Mouse (Mus musculus) erythroblast, embryonic 14.5 days (primary cell): ENCODE results near the gene Bsdc1. TPM values are rescaled to one million over a fixed set of nuclear protein-coding genes. Genes with fewer than 3 reads are reported as not detected.

Experiments
- H3K27me3 ChIP-seq: 2 replicates; pipeline ENCODE4 v1.6.1; 2012; ENCODE audit warnings: inconsistent platforms; ENCODE audit not compliant: control insufficient read depth
- H3K36me3 ChIP-seq: 2 replicates; pipeline ENCODE4 v1.6.1; 2012; ENCODE audit warnings: mild to moderate bottlenecking, inconsistent platforms; ENCODE audit not compliant: control insufficient read depth
- H3K4me1 ChIP-seq: 2 replicates; pipeline ENCODE4 v1.6.1; 2012; ENCODE audit warnings: inconsistent platforms; ENCODE audit not compliant: control insufficient read depth
- H3K4me3 ChIP-seq: replicated peaks from 2 replicates; pipeline ENCODE3; 2012; ENCODE audit warnings: moderate library complexity, mild to moderate bottlenecking, inconsistent platforms
- H3K9me3 ChIP-seq: 2 replicates; pipeline ENCODE4 v1.6.1; 2012; ENCODE audit warnings: low read length, inconsistent platforms, mixed read lengths; ENCODE audit not compliant: control insufficient read depth
- GATA1 ChIP-seq: IDR thresholded peaks from 2 replicates; pipeline ENCODE4 v1.6.1; 2012; ENCODE audit warnings: low read length, inconsistent platforms, mixed read lengths
- TAL1 ChIP-seq: IDR thresholded peaks from 3 replicates; pipeline ENCODE4 v1.6.1; 2012; ENCODE audit warnings: low read length, inconsistent platforms, mixed read lengths
- polyA plus RNA-seq: library from polyadenylated mRNA; stranded (reverse); fragments of >175 nt; gene quantifications from 2 replicates; pipeline ENCODE4 v1.2.3, GENCODE M21; 2012

Bsdc1 gene
- polyA plus RNA-seq, 1 experiment = 92.9 TPM

DNA sequence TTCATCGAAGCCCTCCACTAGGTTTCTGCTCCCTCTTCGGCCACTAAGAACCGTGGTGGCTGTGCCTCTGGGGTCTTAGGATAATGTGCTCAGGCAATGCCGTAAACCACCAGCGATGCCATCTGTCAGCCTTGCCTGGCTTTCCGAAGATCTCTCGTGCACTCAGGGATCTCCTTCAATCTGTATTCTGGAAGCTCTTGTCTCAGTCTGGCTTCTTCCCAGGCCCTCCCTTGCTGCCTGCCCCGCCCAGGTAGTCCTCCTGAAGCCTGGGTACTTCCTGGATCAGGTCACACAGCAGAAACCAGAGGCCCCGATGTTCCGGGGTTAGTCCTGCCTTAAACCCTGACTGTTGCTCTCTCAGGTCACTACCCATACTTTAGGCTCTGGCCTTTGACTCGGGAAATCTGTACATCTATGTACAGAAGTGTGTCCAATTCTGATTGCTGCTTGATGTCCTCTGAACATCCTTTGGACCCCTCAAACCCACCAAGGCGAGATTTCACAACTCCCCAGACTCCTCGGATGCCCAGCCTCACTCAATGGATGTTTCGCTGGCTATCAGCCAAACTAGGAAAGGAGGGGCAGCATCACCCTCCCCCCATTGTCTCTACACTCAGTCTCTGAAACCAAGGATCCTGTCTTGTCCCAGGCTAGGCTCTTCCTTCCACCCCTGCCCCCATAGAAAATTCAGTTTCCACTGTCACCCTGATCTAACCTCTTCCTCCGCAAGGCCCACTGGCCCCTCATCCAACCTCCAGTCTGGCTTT is 47.6 kb downstream of the Bsdc1 start:
- Histone ChIP-seq H3K4me3 (no peak overlapping the region), H3K27me3 (peaks cover 57% of the 10 kb centered on the region), H3K9me3 (no peaks in the 10 kb centered on the region), H3K4me1 (peaks cover 13% of the 10 kb centered on the region), H3K36me3 (no peaks in the 10 kb centered on the region)
- TF ChIP-seq TAL1 = no peak
- no peak for TF ChIP-seq GATA1

DNA sequence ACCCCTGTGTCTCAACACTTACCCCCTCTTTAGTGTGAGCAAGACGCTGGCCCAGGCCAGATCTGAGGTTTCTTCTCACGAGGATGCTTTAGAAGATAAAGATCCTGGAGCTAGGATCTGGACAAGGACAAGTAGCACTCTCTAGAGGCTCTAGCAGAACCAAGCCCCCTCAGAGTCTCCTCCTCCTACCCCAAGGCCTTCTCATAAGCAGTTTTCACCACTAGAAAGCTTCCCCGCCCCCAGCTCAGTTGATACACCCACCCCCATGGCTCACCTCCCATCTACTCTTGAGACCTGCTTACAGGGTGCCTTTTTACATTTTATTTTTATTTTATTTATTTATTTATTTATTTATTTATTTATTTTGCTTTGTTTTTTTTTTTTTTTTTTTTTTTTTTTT is 48.3 kb downstream of the Bsdc1 start:
- Histone ChIP-seq H3K9me3 (no peaks in the 10 kb centered on the region), H3K36me3 (peaks cover 2% of the 10 kb centered on the region), H3K4me1 (peaks cover 19% of the 10 kb centered on the region), H3K27me3 (peaks cover 59% of the 10 kb centered on the region), H3K4me3 (no peak overlapping the region)
- no peak for TF ChIP-seq GATA1
- no peak for TF ChIP-seq TAL1

DNA sequence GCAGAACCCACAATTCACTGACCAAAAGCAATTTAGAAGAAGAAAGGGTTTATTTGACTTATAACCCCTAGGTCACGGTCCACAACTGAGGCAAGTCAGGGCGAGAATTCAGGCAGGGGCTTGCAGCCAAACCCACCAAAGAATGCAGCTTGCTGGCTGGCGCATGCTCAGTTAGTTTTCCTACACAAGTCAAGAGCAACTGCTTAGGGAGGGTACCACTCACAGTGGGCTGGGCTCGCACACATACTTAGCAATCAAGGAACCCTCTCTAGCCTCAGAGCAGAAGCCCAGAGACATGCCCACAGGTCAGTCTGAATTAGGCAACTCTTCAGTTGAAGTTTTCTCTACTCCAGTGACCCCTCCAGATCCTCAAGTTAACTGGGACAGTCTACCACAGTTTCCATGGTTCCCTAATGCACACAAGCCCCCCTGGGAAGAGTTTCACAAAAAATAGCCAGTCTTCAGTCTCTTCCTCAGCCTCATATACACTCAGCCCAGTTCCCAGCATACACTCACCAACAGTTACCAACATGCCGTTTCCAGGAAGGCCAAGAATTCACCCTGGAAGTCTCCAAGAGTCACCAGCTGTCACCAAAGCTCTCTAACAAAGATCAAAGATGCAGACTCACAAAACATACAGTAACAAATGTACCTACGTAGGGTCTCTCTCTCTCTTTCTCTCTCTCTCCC is 49.5 kb downstream of the Bsdc1 start:
- TF ChIP-seq GATA1 (no peak), TAL1 (no peak)
- Histone ChIP-seq H3K36me3 (peaks cover 11% of the 10 kb centered on the region), H3K27me3 (peaks cover 55% of the 10 kb centered on the region), H3K4me1 (peaks cover 23% of the 10 kb centered on the region), H3K9me3 (no peaks in the 10 kb centered on the region), H3K4me3 (no peak overlapping the region)

DNA sequence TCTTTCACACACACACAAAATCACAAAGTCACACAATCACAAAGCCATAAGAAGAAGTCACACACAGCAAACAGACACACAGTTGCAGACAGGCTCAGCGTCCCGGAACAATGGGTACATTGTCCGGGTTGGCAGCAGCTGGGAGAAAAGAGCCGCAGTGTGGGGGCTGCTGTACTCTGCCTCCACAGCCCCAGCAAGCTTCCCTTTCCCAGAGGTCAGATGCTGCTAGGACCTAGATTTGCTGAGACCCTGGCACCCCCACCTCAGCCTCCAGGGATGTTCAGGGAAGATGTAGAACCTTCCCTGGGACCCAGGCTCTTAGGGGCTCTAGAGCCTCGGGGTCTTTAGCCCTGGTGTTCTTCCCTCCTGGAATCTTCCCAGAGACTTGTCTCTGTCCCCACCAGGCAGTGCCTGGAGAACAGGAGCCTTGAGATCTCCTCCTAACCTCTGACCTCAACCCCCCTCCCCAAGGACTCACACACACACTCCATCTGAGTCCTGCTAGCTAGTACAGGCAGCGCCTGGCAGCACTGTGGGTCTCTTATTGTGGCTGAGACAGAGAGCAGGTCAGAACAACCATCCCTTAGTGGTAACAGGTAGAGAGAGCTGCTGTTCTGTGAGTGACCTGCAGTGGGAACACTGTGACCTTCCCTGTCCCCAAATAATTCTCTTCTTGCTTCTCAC is 50.2 kb downstream of the Bsdc1 start:
- no peak overlapping the region for H3K4me3 ChIP-seq
- TF ChIP-seq GATA1 = no peak
- TF ChIP-seq TAL1 = no peak
- peaks cover 55% of the 10 kb centered on the region for H3K27me3 ChIP-seq
- no peaks in the 10 kb centered on the region for H3K9me3 ChIP-seq
- H3K36me3 ChIP-seq = peaks cover 14% of the 10 kb centered on the region
- peaks cover 24% of the 10 kb centered on the region for H3K4me1 ChIP-seq

DNA sequence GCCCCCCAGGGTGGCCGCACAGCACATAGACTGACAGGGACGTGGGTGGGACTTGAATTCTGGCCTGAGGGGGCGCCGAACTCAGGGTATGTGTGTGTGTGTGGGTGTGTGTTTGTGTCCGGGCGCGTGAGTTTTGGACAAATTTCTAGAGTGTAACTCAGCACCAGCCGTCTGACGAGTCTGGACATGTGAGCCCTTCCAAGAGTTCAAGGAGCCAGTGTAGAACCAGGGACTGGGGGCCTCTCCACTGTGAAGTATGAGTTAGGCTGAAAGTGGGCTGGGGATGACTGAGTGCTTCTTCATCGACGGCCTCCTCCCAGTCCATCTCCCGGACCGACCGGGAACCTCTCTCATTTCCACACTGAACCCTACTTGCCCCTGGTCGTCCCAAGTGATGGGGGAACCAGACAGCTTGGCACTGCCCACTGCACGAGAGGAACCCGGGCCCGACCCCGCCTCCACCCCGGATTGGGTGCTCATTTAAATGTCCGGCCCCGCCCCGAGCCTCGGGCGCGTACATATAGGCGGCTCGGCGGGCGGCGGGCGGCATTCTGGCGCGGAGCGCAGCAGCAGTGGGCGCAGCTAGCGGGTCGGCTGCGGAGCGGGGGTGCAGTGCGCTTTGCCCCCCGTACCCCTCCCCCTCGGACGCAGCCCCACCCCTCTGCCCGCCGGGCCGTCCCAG is 51.8 kb downstream of the Bsdc1 start, which contains the start of gene Marcksl1:
TSS of gene Marcksl1 (plus strand) at position 496 of the 682 bp plus-strand sequence.
- Histone ChIP-seq H3K9me3 (no peaks in the 10 kb centered on the region), H3K27me3 (peaks cover 52% of the 10 kb centered on the region), H3K4me1 (peaks cover 26% of the 10 kb centered on the region), H3K4me3 (peak within 1 kb of the TSS; percentile 64), H3K36me3 (peaks cover 30% of the 10 kb centered on the region)
- no peak for TF ChIP-seq TAL1
- TF ChIP-seq GATA1 = no peak

DNA sequence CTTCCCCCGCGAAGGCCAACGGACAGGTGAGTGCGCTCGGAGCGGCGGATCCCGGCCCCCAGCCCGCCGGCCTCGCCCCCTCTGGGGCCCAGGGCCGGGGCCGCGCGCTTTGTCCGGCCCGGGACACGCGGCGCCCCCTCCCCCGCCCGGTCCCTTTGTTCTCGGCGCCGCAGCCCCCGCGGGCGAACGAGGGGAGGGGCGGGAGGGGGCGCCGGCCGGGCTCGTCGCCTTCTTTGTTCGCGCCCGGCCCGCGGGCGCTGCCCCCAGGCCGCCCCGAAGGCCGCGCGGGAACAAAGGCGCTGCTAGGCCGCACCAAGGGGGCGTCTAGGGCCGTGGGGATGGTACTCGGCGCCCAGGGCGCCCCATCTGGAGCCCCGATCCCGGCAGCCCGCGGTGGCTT is 52.5 kb downstream of the Bsdc1 start:
- Histone ChIP-seq H3K4me1 (peaks cover 26% of the 10 kb centered on the region), H3K4me3 (peak overlapping the region; percentile 64), H3K36me3 (peaks cover 37% of the 10 kb centered on the region), H3K9me3 (no peaks in the 10 kb centered on the region), H3K27me3 (peaks cover 51% of the 10 kb centered on the region)
- no peak for TF ChIP-seq TAL1
- TF ChIP-seq GATA1 = no peak

DNA sequence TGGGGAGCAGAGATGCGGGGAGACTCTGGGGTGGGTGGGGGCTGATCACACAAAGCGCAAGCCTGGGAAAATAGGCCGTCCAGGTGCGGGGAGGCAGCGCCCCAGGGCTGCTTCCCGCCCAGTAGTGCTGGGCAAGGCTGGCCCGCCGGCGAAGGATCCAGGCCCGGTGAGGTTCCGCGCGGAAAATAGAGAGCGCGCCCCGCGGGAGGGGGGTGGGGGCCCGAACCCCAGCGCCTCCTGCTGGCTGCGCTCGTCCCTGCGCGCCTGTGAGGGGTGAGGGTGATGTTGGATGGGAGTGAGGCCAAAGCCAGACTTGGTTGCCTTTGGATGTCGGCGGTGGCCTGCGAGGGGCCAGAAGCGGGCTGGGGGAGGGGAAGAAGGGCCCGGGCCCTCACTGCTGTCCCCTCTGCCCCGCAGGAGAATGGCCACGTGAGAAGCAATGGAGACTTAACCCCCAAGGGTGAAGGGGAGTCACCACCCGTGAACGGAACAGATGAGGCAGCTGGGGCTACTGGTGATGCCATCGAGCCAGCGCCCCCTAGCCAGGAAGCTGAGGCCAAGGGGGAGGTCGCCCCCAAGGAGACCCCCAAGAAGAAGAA is 53.0 kb downstream of the Bsdc1 start:
- peaks cover 41% of the 10 kb centered on the region for H3K36me3 ChIP-seq
- TF ChIP-seq GATA1 (no peak), TAL1 (no peak)
- peaks cover 45% of the 10 kb centered on the region for H3K27me3 ChIP-seq
- H3K9me3 ChIP-seq = no peaks in the 10 kb centered on the region
- H3K4me1 ChIP-seq = peaks cover 26% of the 10 kb centered on the region
- H3K4me3 ChIP-seq = peak overlapping the region; percentile 64

DNA sequence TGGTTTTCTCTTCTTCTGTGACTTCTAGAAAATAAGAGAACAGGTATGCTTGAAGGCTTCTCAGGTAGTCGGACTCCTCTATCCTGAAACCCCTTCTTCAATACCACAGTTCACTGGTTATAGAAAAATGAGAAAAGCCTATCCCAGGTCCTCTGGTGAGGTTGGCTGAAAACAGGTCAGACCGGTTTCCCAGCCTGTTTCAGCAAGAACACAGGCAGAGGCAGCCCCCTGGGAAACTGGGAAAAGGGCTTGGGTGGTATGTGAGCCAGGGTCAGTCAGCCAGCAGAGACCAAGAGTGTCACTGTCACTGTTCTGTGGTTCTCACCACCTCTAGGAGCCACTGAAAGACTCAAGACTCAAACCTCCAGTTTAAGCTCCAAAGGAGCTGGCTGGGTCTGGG is 55.5 kb downstream of the Bsdc1 start:
- Histone ChIP-seq H3K4me1 (peaks cover 26% of the 10 kb centered on the region), H3K9me3 (no peaks in the 10 kb centered on the region), H3K4me3 (no peak overlapping the region), H3K36me3 (peaks cover 66% of the 10 kb centered on the region), H3K27me3 (peaks cover 26% of the 10 kb centered on the region)
- TF ChIP-seq TAL1 (no peak), GATA1 (no peak)
